Mouse (Mus musculus): ENCODE data around the gene Cbx5.

Cbx5 gene

DNA sequence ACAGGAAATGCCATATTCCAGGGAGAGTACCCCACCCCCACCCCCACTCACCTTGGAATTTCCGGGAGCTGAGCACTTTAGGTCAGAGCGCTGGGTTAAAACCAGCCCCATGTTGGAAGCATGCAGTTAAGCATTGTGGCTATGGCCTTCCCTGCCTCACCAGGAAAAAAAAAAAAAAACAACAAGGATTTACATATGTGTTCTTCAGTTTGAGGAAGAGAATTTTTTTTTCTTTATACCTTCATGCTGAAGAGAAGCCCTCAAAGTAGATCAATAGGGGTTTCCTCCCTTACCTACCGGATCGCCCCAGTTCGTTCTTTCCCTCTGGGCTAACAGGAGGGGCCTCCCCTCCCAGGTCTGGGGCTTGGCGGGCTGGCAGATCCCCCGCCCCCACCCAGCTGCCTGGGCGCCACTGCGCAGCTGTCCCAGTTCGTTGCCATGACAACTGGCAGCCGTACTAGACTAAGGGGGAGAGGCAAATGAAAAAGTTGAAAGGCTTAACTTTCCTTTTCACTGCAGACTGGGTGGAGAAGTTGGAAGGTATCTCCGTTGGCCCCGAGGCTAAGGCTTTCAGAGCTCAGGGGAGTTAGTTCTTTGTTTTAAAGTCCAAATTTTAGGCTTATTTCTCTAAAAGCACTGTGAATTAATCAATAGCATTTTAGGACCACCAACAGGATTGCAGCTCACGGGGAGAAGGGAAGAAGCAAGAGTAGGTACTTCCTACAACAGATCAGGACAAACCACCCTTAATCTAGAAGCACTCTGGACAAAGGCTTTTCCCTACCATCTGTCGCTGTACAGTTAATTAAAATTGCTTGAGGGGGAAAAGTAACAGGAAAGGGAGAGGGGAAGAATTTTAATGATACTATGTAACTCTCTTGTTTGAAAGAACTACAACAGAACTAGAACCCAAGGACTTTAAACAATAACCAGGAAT, 24.4 kb downstream of the Cbx5 start:
- peak; percentile 87 to 90 for DNase-seq (ENCODE audit: low spot score in 2 of 2)

GRCm38 (mm10) chr15:103214149-103214548, 25.5 kb downstream of the Cbx5 start:
- DNase-seq (ENCODE audit: low spot score in 2 of 2) = no peak

DNA sequence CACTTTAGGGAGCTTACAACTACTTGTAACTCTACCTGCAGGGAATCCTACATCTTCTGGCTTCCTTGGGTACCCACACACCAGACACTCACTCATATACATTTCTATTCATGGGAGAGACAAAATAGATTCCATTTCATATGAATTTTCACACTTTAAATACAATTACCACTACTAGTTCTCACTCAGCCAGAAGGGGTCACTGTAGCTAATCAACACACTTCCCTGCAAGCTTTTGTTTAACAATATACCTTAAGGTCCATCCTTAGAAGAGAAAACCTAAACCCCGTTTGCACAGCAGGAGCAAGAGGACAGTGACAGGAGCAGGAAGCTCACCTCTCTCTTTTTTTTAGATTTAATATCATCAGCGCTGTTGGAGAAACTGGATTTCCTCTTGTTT, 34.5 kb downstream of the Cbx5 start:
- DNase-seq (ENCODE audit: low spot score in 2 of 2) = no peak

GRCm38 (mm10) chr15:103202088-103202793, 37.4 kb downstream of the Cbx5 start:
- DNase-seq (ENCODE audit: low spot score in 2 of 2) = no peak

DNA sequence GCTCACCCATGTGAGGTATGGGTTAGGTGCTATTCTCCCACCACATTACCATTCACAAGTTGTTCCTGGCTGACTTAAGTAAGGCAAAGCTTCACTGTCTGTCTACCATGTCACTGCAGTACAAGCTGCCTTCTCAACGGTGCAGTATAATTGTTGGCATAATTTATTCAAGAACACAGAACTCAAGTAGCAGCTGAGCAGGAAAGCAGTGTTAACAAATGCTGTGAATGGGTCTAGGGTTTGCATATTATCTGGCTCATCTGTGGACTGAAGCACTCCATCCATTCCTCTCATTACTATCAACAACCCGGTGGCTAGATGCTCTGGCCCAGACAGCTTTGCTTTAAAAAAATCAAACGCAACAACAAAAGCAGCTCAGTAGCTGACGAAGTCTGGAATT, 41.8 kb downstream of the Cbx5 start:
- DNase-seq (ENCODE audit: low spot score in 2 of 2) = no peak

GRCm38 (mm10) chr15:103196835-103197234, 42.8 kb downstream of the Cbx5 start:
- no peak for DNase-seq (ENCODE audit: low spot score in 2 of 2)

- no peak for DNase-seq (ENCODE audit: low spot score in 2 of 2)
Measured at GRCm38 (mm10) chr15:103193606-103194005, 46.0 kb downstream of the Cbx5 start.

- DNase-seq (ENCODE audit: low spot score in 2 of 2) = no peak
Measured at GRCm38 (mm10) chr15:103190531-103191462, 48.8 kb downstream of the Cbx5 start.

DNA sequence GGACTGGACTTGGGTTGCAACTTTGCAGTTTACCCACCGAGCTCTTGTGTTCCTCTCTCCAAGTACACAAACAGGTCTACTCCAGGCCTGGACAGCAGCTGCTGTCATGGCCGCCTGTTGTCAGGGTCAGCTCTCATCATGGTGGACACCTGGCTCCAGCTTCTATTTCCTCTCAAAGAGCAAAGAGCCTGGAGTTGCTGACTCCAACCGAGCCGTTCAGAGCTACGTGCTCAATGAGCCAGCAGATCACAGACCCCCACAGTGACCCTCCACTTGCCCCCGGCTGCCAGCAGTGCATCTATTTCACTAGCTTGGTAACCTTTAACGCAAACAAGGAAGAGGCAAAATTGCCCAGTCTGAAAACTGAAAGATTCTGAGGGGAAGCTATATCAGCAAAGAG, 49.5 kb downstream of the Cbx5 start:
- DNase-seq (ENCODE audit: low spot score in 2 of 2) = no peak

GRCm38 (mm10) chr15:103187803-103188202, 51.8 kb downstream of the Cbx5 start:
- DNase-seq (ENCODE audit: low spot score in 2 of 2) = no peak

DNA sequence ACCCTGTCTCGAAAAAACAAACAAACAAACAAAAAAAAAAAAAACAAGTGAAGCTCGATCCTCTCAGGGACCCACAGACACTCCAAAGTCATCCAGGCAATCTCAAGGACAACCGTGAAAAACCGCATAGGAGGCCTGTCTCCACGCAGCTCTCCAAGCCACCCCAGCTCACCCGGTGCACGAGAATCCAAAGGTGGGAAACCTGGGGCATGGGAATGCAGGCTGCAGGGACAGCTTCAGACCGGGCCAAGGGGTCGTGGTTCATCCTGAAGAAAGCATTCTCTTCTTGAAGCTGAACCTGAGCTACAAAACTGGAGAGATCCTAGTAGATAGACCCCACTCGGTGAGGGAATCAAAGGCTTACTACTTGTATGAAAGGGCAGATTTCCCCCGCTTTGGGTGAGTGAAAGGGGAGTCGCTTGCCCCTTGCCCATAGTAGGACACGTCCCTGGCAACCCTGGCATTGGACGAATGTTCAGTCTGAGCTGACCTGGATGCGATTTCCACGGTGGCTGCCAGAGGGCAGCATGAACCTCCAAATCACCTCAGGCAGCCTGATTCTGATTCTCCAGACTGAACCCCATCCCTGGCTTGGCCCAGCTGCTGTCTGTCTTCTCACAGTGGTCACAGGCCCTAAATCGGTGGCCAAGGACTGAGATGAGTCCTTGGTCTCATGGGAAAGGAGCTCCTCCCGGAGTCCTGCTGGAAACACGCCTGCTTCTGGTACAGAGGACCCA, 54.0 kb downstream of the Cbx5 start:
- DNase-seq (ENCODE audit: low spot score in 2 of 2) = peak in 1 of 2 experiments; percentile 64

DNA sequence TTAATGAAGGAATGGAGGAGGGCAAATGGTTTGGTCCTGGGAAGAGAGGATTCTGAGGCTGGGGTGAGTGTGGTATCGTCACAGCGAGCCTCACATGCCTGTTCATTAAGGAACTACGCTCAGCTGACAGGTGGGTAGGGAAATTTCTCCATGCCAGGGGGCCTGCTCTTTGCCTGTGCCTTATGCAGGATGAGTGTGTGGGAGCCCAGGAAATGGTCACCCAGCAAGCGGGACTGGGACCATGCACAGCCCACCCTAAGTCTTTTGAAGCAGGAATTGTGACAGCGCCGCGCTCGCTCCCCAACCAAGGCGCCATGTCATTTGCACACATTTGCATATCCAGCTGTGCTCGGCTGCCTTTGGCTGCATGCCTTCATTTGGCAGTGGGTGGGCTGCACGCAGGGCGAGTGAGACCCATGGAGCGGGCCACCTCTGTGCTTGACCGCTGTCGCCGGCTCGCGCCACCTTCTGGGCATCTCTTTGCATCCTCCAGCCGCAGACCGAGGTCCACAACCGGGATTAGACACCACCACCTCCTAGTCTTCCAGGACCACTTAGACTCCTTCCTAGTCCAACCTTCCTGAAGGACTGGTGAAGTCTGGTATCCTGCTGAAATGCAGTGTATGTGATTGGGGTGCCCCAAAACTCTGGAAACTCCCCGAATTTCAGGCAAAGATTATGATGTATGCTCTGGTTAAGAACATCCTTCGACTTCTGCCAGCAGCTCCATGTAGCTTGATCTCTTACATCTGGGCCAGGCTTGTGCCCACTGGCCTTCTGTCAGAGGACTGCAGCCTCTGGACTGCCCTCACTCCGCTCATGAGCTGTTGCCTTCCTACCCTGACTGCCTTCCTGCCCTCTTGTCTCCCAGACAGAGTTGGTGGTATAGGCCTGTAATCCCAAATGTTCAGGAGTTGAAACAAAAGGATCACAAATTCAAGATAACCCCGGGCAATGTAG, 55.7 kb downstream of the Cbx5 start:
- DNase-seq (ENCODE audit: low spot score in 2 of 2) = no peak

DNA sequence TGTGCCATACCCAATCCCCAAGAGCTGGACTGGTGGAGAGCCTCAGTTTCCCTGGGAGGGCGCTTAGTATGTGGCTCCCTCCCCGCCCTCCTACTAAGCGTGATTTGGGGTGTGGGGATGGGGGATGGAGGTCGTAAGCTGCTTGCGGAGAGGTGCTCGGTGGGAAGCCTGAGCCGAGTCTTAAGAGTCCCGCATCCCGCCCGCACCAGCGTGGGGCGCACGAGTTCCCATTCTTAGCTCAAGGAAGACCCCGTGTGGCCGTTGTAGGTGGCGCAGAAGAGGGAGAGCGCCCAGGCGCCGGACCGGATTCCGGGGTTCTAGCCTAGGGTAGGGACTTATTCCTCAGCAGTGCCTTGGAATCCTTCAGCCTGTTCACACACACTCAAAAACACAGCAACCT, 56.5 kb downstream of the Cbx5 start:
- peak in 1 of 2 experiments; percentile 65 for DNase-seq (ENCODE audit: low spot score in 2 of 2)

- DNase-seq (ENCODE audit: low spot score in 2 of 2) = peak; percentile 53 to 72
Measured at GRCm38 (mm10) chr15:103182166-103182790, 57.3 kb downstream of the Cbx5 start.

GRCm38 (mm10) chr15:103180406-103180805, 59.2 kb downstream of the Cbx5 start:
- DNase-seq (ENCODE audit: low spot score in 2 of 2) = no peak

DNA sequence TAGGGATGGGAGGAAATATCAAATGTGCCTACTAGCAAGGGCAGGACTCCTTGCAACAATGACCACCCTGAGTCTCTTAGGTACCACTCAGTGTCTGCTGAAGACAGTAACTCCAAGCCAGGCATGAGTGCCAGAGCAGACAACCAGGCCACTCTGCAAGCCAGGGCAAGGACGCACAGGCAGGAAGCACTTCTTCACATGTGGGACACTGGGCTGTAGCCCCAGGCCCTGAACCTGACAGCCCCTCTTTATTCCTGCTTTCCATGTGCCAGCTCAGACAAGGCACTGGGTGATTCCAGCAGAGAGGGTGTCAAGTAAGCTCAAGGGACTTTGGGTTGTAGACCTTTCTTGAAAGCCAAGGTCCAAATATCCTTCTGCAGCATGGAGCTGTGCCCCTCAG, 60.8 kb downstream of the Cbx5 start:
- no peak for DNase-seq (ENCODE audit: low spot score in 2 of 2)

DNA sequence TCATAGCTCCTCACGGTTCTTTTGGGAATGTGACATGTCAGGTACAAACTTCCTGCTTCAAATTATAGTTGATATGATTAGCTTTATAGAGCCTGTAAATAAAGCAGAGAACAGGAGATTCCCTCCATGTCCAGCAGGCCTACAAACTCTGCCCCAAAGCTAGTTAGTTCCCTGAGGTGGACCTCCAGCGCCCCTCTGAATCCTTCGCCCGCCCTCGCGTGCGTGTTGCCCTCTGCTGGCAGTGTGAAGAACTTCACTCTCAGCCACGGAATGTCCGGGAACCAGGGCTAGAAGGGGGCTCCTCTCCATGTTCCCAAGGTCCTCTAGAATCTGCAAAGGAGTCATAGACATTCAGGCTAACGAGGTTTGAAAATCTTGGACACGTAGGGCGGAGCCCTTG, 61.5 kb downstream of the Cbx5 start:
- no peak for DNase-seq (ENCODE audit: low spot score in 2 of 2)

GRCm38 (mm10) chr15:103177611-103178041, 62.0 kb downstream of the Cbx5 start:
- no peak for DNase-seq (ENCODE audit: low spot score in 2 of 2)

DNA sequence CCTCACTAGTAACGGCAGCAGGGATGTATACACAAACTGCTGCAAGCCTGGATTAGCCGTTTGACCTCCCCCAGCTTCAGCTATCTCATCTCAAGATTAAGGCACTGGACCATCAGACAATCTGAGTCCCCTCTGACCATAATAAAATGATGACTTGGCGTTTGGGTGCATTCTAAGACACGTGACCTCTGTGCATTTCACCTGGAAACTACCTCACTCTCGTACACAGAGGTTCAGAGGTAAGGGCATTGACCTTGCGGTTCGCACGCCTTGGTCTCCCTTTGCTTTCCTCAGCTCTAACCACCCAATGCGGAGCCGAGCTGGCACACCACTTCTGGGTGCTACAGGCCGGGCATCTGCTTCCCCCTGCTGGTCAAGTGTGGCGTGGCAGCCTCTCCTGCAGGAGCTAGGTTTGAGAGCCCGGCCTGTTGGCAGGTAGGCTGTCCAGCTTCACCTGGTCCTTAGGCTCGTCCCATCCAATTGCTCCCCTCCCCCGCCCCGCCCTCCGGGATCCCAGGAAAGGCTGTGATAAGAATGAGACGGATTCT, 62.7 kb downstream of the Cbx5 start:
- peak; percentile 69 to 86 for DNase-seq (ENCODE audit: low spot score in 2 of 2)
